Mouse (Mus musculus) ES-E14 (cell line): ENCODE results near the gene Dennd1a.

ENCODE experiments used
- HCFC1 ChIP-seq: IDR thresholded peaks from 2 replicates; pipeline ENCODE4 v1.6.1; 2012; ENCODE audit warnings: low read length, inconsistent platforms, borderline replicate concordance; ENCODE audit not compliant: insufficient read depth
- ZC3H11A ChIP-seq: IDR thresholded peaks from 2 replicates; pipeline ENCODE4 v1.6.1; 2012; ENCODE audit warnings: low read depth, mild to moderate bottlenecking, inconsistent platforms, low read length, borderline replicate concordance

DNA sequence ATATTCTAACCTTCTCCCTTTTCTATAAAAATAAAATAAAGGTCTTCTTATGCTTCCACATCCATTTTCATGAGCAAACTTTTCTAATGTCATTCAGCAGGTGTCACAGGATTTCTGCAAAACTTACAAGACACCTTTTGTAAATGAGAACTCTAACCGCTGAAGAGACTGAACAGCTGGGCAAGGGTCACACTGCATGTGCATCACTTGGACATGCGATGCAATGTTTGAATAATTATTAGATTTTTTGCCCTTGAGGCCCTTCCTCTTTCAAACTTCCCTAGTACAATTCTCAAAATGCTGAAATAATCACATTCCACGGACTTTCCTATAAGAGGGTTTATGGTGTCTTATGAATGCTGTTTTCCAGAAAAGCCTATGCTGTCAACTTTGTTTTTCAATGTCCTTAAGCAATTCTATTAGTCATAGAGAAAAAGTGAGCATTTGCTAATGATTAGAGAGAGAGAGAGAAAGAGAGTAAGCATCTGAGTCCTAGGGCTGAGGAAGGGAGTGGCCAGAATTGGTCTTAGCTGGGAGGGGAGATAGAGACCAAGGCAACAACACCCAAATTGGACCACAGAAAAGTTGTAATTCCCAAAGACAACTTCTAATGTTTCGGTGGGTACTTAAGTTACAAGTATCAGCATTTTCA, 1.3 kb downstream of the Dennd1a start:
- TF ChIP-seq ZC3H11A (no peak), HCFC1 (no peak)
